Mouse (Mus musculus) left cerebral cortex, postnatal 10 days (tissue): ENCODE data around the gene Trp53bp2. TPM values are rescaled to one million over a fixed set of nuclear protein-coding genes. Genes with fewer than 3 reads are reported as not detected.
A peak's percentile ranks its signal among the peaks of the same experiment; 100 is the strongest.

ENCODE experiments used
- DNase-seq, 2 experiments: peaks; one replicate each; pipeline ENCODE4 v3.0.0; 2021 to 2022; ENCODE audit warnings: low spot score in 2 of 2, mixed read lengths in 1 of 2; ENCODE audit errors: extremely low spot score in 1 of 2
- intact Hi-C: fragments of 180-260 bp; cut with DNase I; formaldehyde crosslinking; loops from one replicate; pipeline ENCODE4 v1.15.1; 2025
- total RNA-seq, 2 experiments: library from RNA; stranded (reverse); gene quantifications; 2 replicates each; pipeline ENCODE4 v1.2.3; 2021

Gene Trp53bp2
- 10 to 100 TPM; 15.6 to 20.3 TPM for total RNA-seq

DNA sequence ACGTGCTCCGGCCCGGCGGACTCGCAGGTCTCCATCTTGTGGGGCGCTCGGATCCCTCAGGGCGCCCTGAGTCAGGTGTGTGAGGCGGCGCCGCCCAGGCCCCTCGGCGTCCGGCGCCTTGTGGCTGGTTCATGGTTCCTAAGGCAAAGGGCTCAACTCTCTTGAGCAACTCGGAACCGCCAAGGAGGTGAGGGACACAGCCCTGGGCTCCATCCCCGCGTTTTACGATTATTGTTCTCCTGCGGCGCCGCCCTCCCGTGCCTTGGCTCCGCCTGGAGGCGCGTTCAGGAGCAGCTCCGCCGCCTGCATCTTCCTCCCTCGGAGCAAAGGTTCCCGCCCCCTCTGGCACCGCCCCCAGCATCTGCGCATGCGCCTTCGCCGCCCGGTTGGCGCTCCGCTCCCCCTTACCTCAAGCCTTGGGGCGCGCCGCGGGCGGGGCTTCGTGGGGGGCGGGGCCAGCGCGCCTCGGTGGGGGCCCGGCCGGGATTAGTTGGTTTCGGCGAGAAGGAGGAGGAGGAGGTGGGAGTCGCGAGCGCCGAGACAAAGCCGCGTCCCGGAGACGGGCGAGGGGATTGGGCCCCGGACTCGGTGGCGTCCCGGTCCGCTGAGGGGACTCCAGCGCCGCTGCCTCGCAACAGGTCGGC, at the start of gene Trp53bp2:
TSS of gene Trp53bp2 (plus strand) at position 489 of the 644 bp plus-strand sequence.
- intact Hi-C loops, result loop anchor here (5.0 kb wide), 1 partner anchor 67 kb away; the partner anchor contains the start of gene Fbxo28
- peak; percentile 96 to 99 for DNase-seq

- DNase-seq, result no peak
- intact Hi-C loops, result no loop called here
Measured at GRCm38 (mm10) chr1:182362703-182363102, 46.3 kb upstream of the Trp53bp2 start.

- no peak for DNase-seq
- intact Hi-C loops, result no loop called here
Measured at GRCm38 (mm10) chr1:182363683-182364404, 45.1 kb upstream of the Trp53bp2 start.

- DNase-seq, result no peak
- intact Hi-C loops, result no loop called here
Measured at GRCm38 (mm10) chr1:182368309-182368708, 40.7 kb upstream of the Trp53bp2 start.

GRCm38 (mm10) chr1:182368782-182369181, 40.2 kb upstream of the Trp53bp2 start:
- intact Hi-C loops, result no loop called here
- no peak for DNase-seq

DNA sequence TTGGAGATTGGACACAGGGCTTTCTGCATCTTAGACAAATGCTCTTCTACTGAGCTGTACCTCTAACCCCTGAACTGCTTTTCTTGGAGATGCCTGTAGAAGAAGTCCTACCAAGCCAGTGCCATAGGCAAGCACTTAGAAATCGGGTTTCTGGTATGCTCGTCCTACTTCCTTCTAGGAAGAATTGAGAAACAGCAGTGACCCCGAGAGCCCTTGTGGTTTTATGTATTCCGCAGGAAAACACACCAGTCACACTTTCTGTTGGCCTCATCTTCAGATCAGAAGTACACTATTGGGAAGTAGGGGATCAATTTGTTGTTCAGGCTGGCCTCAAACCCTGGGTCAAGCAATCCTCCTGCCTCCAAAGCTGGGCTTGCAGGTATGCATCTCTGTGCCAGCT, 39.5 kb upstream of the Trp53bp2 start:
- intact Hi-C loops, result no loop called here
- DNase-seq, result no peak

- intact Hi-C loops, result no loop called here
- no peak for DNase-seq
Measured at GRCm38 (mm10) chr1:182371891-182372290, 37.1 kb upstream of the Trp53bp2 start.

DNA sequence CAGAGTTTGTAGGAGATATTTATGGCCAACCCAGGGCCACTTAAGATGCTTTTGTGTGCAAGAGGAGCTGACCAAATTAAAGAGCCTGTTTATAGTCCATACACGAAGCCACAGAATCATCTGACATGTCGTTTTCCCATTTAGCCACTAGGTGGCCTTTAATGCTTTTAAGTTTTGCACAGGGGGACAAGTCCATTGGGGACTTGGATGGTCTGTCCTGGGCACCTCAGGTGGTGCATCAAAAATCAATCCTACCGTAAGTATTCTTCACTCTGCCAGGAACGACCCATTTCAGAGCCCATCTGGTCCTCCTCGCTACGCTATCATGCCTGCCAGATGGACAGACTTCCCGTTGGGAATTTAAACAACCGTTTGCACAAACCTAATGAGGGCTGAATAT, 32.8 kb upstream of the Trp53bp2 start:
- no peak for DNase-seq
- intact Hi-C loops, result no loop called here

- no peak for DNase-seq
- intact Hi-C loops, result no loop called here
Measured at GRCm38 (mm10) chr1:182376826-182377225, 32.1 kb upstream of the Trp53bp2 start.

GRCm38 (mm10) chr1:182377519-182377918, 31.5 kb upstream of the Trp53bp2 start:
- DNase-seq, result no peak
- intact Hi-C loops, result no loop called here

GRCm38 (mm10) chr1:182378205-182378835, 30.7 kb upstream of the Trp53bp2 start:
- DNase-seq, result no peak
- intact Hi-C loops, result no loop called here

GRCm38 (mm10) chr1:182378876-182379275, 30.1 kb upstream of the Trp53bp2 start:
- intact Hi-C loops, result no loop called here
- DNase-seq, result no peak

DNA sequence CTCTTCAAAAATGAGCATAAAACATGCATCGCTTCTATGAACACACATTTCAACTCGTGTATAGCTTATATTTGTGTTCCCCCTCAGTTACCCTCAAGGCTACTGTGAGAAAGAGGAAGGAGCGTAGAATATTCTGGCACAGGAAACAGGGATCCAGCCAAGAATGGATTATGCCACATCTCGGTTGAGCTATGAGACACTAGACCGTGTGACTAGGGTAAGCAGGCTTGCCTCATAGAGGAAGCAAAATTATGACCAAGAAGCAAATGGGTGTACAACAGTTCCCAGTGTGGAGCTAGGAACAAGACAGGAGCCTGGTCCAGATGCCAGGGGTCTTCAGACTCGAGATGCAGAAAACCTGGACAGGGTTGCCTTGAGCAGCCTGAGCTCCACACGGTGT, 28.3 kb upstream of the Trp53bp2 start:
- no peak for DNase-seq
- intact Hi-C loops, result no loop called here

DNA sequence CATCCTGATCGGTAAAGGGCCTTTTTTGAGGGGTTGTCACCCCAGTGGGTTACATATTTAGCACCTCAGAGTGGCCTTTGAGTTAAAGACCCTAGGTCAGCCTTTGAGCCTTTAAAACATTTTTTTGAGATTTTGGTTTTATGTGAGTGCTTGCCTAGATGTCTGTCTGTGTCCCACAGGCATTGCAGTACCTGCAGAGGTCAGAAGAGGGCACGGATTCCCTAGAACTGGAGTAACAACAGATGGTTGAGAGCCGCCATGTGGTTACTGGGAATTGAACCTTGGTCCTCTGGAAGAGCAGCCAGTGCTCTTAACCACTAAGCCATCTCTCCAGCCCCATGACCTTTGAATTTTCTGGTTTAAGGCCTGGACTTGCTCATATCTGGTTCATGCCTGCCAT, 27.6 kb upstream of the Trp53bp2 start:
- no peak for DNase-seq
- intact Hi-C loops, result no loop called here

DNA sequence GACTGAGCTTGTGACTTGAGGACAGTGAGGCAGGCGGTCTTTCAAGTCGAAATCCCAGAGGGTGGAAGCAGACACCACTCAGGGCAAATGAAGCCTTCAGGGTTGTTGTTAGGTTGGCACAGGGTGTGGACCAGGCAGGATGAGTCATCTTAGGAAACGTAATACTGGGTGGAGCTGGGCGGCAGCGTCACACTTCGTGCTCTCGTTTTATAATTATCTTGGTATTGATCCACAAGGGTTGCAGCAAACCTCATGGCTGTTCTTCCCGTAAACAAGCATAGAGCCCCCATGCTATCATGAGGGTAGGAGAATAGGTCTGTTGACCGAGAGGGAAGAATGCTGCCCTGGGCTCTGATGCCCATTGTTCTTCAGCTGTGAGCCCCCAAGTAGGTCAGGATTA, 25.9 kb upstream of the Trp53bp2 start:
- no peak for DNase-seq
- intact Hi-C loops, result no loop called here

DNA sequence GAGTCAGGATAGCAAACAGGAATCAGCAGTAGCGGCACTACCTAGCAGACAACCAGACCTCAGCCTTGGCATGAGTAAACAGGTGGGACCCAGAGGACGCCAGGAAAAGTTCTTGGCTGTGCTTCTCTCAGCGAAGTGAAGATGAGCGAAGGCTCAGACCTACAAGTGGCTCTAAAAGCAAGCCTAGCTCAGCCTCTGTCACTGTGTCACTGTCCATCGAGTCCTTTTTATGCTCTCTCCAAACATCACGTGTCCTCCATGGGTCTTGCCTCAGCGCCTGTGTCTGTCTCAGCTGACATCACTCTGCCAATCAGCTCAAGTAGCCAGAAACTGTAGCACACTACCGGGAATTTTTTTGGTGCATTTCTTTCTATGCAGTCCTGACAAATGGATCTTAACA, 22.5 kb upstream of the Trp53bp2 start:
- no peak for DNase-seq
- intact Hi-C loops, result no loop called here

GRCm38 (mm10) chr1:182388729-182389128, 20.2 kb upstream of the Trp53bp2 start:
- intact Hi-C loops, result no loop called here
- no peak for DNase-seq

- DNase-seq, result peak in 1 of 2 experiments; percentile 37
- intact Hi-C loops, result no loop called here
Measured at GRCm38 (mm10) chr1:182398171-182398570, 10.8 kb upstream of the Trp53bp2 start.

DNA sequence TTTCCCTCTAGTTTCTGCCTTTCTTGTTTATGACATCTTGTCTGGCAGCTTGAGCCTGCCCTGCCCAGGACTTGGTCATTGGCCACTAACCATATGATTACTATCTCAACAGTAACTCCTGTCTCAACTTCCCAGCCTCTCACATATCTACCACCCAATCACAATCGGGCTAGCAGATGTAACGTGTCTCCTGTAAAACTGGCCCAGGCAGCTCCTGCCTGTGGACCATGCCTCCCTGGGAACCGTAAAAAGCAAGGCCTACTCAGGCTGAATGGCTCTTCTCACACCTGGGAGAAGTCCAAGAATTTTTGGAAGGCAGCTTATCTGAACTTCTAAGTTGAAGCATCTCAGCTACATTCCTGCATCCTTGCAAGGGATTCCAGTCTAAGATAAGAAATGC, 10.2 kb upstream of the Trp53bp2 start:
- intact Hi-C loops, result no loop called here
- no peak for DNase-seq

DNA sequence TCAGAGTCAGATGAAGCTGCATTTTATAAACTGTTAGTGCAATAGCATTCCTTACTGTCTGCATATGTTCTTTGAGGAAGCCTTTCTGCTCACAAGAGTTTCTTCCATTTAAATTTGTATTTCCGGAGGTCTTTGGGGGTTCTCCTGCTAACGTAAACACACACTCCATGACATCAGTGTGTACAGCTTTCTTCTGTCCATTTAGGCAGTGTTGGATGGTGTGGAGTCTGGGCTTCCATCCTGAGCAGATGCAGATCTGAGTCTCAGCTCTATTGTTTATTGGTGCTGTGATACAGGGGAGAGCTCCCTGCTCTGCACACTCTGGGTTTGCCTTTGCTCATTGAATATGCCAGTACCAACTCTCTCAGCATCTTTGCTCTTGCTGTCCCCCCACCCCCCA, 9.8 kb upstream of the Trp53bp2 start:
- no peak for DNase-seq
- intact Hi-C loops, result no loop called here
